Mouse (Mus musculus): ENCODE measurements at regions not wholly inside any gene's neighbourhood (a gene's known extent, or its start where the extent isn't known, plus 50 kb on each side); places are given as distances from the start of the nearest gene placed in this dataset.

DNA sequence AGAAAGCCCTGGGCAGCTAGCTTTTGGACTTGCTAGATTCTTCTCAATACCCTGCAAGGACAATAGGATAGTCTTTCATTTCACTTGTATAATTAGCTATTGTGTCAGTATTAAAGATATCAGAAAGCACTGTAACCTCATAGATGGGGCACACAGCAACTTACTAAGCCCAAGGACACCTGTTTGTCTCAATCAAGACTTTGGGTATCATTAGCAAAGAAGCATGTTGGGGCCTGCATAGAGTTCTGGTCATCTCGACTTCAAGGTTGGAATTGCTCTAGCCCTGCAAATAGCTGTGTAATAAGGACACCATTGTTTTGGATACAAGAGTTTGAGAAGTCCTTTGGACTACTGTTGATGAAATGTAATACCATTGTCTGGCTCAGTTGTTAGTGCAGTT, 104.6 kb upstream of the Rspo3 start:
- no peak for DNase-seq (ENCODE audit: low spot score)

DNA sequence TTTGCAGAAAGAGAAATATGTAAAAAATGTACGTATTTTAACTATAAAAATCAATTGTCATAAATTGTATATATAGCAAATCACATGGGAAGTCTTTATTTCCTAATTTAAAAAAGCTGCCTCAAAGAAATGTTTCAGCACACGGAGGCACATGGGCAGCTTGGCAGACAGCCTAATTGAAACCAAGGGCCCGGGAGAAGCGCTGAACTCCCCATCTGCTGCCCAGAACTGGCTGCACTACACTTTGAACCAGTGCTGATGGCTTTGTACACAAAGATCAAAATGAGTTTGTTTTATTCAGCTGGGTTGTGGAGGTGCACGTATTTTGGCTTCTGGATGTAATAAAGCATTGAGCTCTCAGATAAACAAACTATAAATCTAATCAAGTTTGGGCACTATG, 100.2 kb upstream of the Rspo3 start:
- DNase-seq (ENCODE audit: low spot score) = no peak

DNA sequence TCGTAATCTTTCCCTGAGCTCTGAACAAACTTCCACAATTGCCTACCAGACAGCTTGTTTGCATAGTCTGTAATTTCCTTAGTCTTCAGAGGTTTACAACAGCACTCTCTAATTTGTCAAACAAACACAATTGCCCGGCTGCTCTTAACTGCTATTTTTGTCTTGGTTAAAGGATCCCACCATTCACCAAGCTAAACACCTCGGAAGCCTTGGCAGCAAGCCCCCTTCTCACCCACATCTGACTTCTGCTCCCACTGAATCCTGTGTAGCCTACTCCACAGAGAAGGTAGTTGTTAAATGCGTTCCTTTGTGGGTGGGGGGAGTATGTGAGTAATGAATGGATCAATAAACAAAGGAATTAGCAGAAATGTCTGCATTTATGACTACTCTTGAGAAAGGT, 59.8 kb upstream of the Rspo3 start:
- DNase-seq (ENCODE audit: low spot score) = no peak

DNA sequence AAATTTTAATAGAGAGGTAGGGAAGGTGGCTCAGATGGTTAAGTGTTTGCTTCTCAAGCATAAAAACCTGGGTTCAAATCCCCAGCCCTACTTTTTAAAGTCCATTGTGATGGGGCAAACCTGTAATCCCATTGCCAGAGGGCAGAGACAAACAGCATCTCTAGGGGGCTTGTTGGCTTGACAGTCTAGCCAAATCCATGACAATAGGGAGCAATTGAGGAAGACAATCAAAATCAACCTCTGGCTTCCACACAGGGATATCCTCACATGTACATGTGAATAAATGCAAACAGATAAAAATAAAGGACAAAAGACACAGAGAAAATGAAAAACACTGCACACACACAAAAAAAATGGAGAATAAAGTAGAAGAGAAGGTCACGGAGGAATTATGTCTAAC, 59.3 kb upstream of the Rspo3 start:
- no peak for DNase-seq (ENCODE audit: low spot score)

DNA sequence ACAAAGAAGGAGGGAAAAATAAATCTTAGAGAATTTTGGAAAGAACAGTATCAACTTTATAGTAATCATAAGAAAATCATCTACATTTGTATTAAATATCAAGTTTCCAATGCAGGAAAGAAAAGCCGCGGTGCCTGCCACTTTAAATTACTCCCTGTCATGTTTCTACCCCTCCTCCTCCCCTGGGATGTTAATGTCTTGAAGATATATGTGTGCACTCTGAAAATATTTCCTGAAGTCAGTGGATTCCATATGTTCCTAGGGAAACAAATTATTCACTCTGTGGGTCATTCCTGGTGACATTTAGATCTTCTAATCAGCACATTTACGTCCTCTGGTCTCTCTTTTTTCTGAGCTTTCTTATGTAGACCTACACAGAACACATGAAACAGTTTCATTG, 57.2 kb upstream of the Rspo3 start:
- DNase-seq (ENCODE audit: low spot score) = no peak

DNA sequence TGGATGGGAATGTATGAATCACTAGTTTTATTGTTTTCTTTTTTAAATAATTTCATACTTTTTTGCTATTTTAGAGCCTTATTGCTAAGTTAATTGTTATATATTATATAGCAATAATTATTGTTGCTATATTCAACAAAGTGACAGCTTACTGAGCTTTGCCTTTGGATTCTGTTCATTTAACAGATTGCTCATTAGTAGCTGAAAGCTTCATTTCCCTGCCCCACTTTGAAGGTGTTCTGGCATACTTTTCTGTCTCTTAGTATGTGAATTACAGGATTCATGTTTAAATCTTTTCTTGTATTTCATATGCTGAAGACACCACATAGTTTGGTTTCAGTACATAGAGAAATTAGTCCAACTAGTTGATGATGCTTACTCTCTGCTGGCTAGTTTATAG, 54.5 kb upstream of the Rspo3 start:
- DNase-seq (ENCODE audit: low spot score) = no peak

DNA sequence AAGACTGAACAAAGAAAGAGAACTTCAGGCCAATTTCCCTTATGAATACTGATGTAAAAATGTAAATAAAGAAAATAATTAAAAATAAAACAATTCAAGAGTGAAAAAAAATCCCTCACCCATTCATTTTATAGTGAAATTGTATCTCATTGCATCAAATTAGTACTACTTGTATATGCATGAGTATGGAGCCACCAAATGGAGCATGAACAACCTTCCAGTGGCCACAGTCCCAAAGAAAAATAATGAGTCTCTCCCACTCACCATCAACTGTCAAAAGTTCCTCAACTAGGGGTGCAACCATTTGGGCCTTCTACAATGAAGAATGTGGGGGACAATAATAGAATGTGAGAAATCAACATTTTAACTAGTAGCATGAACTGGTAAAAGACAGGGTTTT, 54.1 kb upstream of the Rspo3 start:
- DNase-seq (ENCODE audit: low spot score) = no peak

Data from gastrocnemius, adult 18-20 months (tissue).